Mouse (Mus musculus): ENCODE measurements at regions not wholly inside any gene's neighbourhood (a gene's known extent, or its start where the extent isn't known, plus 50 kb on each side); places are given as distances from the start of the nearest gene placed in this dataset.

DNA sequence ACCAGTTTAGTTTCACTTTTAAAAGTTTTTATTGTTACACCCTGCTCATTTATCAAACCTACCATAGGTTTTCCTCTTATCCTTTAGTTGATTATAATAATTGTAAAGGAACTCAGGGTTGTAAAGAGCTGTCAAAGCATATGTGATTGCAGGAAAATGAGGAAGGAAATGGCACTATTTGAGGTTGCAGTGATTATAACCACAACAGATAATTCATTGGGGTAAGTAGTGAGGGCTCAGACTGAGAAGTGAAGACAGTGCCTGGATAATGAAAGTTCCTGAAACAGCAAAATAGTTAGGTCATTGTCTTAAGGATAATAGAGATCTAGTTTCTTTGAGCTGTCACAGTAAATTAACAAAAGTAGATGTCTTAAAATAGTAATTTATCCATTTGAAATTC is 305.4 kb upstream of the Btbd3 start:
- H3K4me3 ChIP-seq (ENCODE audit: low read length): no peak overlapping the region
- no peaks in the 10 kb centered on the region for H3K36me3 ChIP-seq (ENCODE audit: control insufficient read depth, insufficient read depth, low read length)
- no peak overlapping the region for H3K27ac ChIP-seq (ENCODE audit: low read depth, low read length)
- no peaks in the 10 kb centered on the region for H3K9me3 ChIP-seq (ENCODE audit: control insufficient read depth, low read length)
- no peaks in the 10 kb centered on the region for H3K27me3 ChIP-seq (replicated peaks; ENCODE audit: control insufficient read depth, insufficient read depth, low read length)
- no peak for ATAC-seq
- H3K4me2 ChIP-seq (ENCODE audit: low read length): no peak overlapping the region
- no peaks in the 10 kb centered on the region for H3K4me1 ChIP-seq (ENCODE audit: control insufficient read depth, insufficient read depth, low read depth, low read length)
- H3K9ac ChIP-seq (ENCODE audit: low read depth, low read length): no peak overlapping the region

DNA sequence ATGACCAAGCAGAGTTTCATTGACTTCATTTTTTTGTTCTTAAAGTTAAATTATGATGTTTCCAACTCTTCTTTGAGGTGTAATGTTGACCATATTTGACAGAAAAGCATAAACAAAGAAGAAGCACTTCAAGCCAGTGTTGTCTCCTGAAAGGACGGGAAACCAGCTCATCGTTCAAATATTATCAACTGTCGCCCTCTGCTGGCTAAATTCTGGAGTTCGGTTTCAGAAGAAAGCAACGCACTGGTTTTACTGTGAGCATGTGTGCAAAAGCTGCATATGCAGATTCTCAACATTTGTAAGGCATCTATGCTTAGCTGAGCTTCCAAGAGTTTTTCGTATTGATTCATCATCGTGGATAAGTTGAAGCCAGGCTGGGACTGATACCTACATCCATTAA is 313.6 kb upstream of the Btbd3 start:
- no peaks in the 10 kb centered on the region for H3K9me3 ChIP-seq (ENCODE audit: control insufficient read depth, low read length)
- H3K36me3 ChIP-seq (ENCODE audit: control insufficient read depth, insufficient read depth, low read length): no peaks in the 10 kb centered on the region
- no peak overlapping the region for H3K9ac ChIP-seq (ENCODE audit: low read depth, low read length)
- H3K4me2 ChIP-seq (ENCODE audit: low read length): no peak overlapping the region
- no peaks in the 10 kb centered on the region for H3K4me1 ChIP-seq (ENCODE audit: control insufficient read depth, insufficient read depth, low read depth, low read length)
- H3K27me3 ChIP-seq (replicated peaks; ENCODE audit: control insufficient read depth, insufficient read depth, low read length): no peaks in the 10 kb centered on the region
- H3K27ac ChIP-seq (ENCODE audit: low read depth, low read length): no peak overlapping the region
- H3K4me3 ChIP-seq (ENCODE audit: low read length): no peak overlapping the region
- ATAC-seq: peak; percentile 81
- 6% methylated on average over 7 of the region's 7 CpGs for WGBS

DNA sequence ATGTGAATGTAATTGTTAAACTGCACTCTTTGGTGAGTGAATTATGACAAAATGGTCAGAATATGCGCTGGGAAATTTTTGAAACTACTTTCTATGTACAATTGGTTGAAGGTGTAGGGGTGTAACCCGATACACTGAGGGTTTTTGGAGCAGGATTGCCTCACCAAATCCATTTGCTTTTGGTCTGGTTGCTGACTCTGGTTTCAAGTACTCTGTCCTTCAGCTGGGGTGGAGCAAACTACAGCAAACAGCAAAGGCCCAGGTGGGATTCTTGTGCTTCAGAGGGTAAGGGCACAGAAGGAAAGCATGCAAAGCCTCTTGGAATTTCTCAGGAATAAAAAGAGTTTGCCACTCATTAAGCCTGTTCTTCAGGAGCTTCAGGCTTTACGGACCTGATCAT is 316.8 kb upstream of the Btbd3 start:
- 81% methylated on average over 3 of the region's 3 CpGs for WGBS
- H3K9ac ChIP-seq (ENCODE audit: low read depth, low read length): no peak overlapping the region

DNA sequence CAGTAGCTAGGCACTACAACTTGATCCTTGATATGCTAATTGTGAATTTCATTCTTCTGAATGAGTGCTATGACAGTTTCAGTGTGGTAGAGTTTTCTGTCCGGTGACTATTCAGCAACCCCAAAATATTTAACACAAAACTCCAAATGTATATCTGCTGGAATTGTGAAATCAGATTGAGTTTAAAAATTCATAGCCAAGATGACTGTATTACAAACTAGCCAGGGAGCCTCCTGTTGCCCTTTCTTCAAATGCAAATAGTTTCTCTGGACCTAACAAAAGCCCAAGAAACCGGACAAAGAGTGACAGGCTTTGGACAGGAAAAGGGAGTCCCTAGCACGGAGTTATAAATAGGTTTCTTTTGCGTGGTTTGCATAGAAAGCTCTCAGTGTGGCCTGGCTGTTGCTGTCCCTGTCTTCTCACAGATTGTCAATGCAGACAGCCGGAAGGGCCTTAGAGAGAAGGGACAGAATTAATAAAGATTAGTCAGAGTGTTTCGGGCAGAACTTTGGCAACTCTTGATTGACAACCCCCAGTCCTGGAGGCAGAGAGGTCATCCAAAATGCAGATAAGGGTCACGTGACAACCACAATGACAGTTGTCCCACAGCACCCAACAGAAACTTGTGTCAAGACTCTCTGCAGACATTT is 317.4 kb upstream of the Btbd3 start:
- Histone ChIP-seq H3K9me3 (ENCODE audit: control insufficient read depth, low read length) (no peaks in the 10 kb centered on the region), H3K27ac (ENCODE audit: low read depth, low read length) (no peak overlapping the region), H3K27me3 (replicated peaks; ENCODE audit: control insufficient read depth, insufficient read depth, low read length) (no peaks in the 10 kb centered on the region), H3K9ac (ENCODE audit: low read depth, low read length) (no peak overlapping the region), H3K4me2 (ENCODE audit: low read length) (no peak overlapping the region), H3K4me3 (ENCODE audit: low read length) (no peak overlapping the region), H3K36me3 (ENCODE audit: control insufficient read depth, insufficient read depth, low read length) (no peaks in the 10 kb centered on the region), H3K4me1 (ENCODE audit: control insufficient read depth, insufficient read depth, low read depth, low read length) (no peaks in the 10 kb centered on the region)
- peak; percentile 85 for ATAC-seq
- 17% methylated on average over 7 of the region's 7 CpGs for WGBS

More for the DNA sequence above, 316.8 kb upstream of the Btbd3 start:
- no peak overlapping the region for H3K27ac ChIP-seq (ENCODE audit: low read depth, low read length)
- ATAC-seq: no peak
- no peaks in the 10 kb centered on the region for H3K4me1 ChIP-seq (ENCODE audit: control insufficient read depth, insufficient read depth, low read depth, low read length)
- H3K4me3 ChIP-seq (ENCODE audit: low read length): no peak overlapping the region
- H3K9me3 ChIP-seq (ENCODE audit: control insufficient read depth, low read length): no peaks in the 10 kb centered on the region
- no peaks in the 10 kb centered on the region for H3K36me3 ChIP-seq (ENCODE audit: control insufficient read depth, insufficient read depth, low read length)
- no peak overlapping the region for H3K4me2 ChIP-seq (ENCODE audit: low read length)
- no peaks in the 10 kb centered on the region for H3K27me3 ChIP-seq (replicated peaks; ENCODE audit: control insufficient read depth, insufficient read depth, low read length)

- Histone ChIP-seq H3K27ac (ENCODE audit: low read depth, low read length) (no peak overlapping the region), H3K9ac (ENCODE audit: low read depth, low read length) (no peak overlapping the region), H3K4me2 (ENCODE audit: low read length) (no peak overlapping the region), H3K4me1 (ENCODE audit: control insufficient read depth, insufficient read depth, low read depth, low read length) (no peaks in the 10 kb centered on the region), H3K4me3 (ENCODE audit: low read length) (no peak overlapping the region), H3K27me3 (replicated peaks; ENCODE audit: control insufficient read depth, insufficient read depth, low read length) (no peaks in the 10 kb centered on the region), H3K36me3 (ENCODE audit: control insufficient read depth, insufficient read depth, low read length) (no peaks in the 10 kb centered on the region), H3K9me3 (ENCODE audit: control insufficient read depth, low read length) (no peaks in the 10 kb centered on the region)
- 31% methylated on average over 2 of the region's 2 CpGs for WGBS
- peak; percentile 74 for ATAC-seq
Measured at GRCm38 (mm10) chr2:137936613-137937012, 319.8 kb upstream of the Btbd3 start.

DNA sequence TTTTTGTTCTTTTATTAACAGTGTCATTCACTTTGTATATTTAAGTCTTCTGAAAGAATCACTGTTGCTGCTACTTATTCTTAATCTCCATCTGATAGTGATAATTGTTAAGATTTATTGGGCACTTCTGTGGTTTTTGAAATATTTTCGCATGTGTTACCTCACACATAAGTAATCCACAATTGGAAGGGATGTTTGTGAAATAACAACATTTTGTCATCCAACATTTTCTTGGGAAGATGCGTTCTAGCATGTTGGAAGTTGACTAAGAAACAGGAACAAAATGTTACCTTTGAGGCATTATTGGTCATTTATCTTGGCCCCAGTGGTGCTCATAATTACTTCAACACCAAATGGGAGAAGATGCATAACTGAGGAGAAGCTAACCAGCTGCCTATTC is 323.4 kb upstream of the Btbd3 start:
- ATAC-seq: no peak

DNA sequence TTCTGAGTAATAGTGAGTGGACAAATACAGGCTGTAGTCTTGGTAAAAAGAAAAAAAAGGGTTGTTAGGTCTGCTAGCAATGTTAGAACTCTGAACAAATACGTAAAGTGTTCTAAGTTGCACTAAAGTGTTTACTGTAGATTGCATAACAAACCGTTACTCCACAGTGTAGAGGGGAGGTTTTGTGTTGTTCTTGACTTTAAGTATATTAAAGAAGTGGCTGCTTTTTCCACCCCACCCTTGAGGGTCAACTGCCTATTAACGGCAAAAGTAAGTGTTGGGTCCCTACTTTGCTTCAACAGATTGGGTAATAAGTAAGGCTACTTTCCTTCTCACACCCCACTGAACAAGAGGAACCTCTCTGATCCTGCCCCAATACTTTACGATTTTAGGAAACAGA is 323.9 kb upstream of the Btbd3 start:
- H3K4me1 ChIP-seq (ENCODE audit: control insufficient read depth, insufficient read depth, low read depth, low read length): no peaks in the 10 kb centered on the region
- ATAC-seq: no peak
- WGBS: 92% methylated on average over 4 of the region's 4 CpGs
- H3K9me3 ChIP-seq (ENCODE audit: control insufficient read depth, low read length): no peaks in the 10 kb centered on the region
- H3K27me3 ChIP-seq (replicated peaks; ENCODE audit: control insufficient read depth, insufficient read depth, low read length): no peaks in the 10 kb centered on the region
- H3K4me2 ChIP-seq (ENCODE audit: low read length): no peak overlapping the region
- H3K27ac ChIP-seq (ENCODE audit: low read depth, low read length): no peak overlapping the region
- no peak overlapping the region for H3K9ac ChIP-seq (ENCODE audit: low read depth, low read length)
- H3K4me3 ChIP-seq (ENCODE audit: low read length): no peak overlapping the region
- H3K36me3 ChIP-seq (ENCODE audit: control insufficient read depth, insufficient read depth, low read length): no peaks in the 10 kb centered on the region

More for the DNA sequence above, 323.4 kb upstream of the Btbd3 start:
- no peaks in the 10 kb centered on the region for H3K9me3 ChIP-seq (ENCODE audit: control insufficient read depth, low read length)
- H3K36me3 ChIP-seq (ENCODE audit: control insufficient read depth, insufficient read depth, low read length): no peaks in the 10 kb centered on the region
- no peaks in the 10 kb centered on the region for H3K27me3 ChIP-seq (replicated peaks; ENCODE audit: control insufficient read depth, insufficient read depth, low read length)
- H3K4me1 ChIP-seq (ENCODE audit: control insufficient read depth, insufficient read depth, low read depth, low read length): no peaks in the 10 kb centered on the region
- no peak overlapping the region for H3K4me3 ChIP-seq (ENCODE audit: low read length)
- H3K9ac ChIP-seq (ENCODE audit: low read depth, low read length): no peak overlapping the region
- no peak overlapping the region for H3K4me2 ChIP-seq (ENCODE audit: low read length)
- no peak overlapping the region for H3K27ac ChIP-seq (ENCODE audit: low read depth, low read length)
- 92% methylated on average over 2 of the region's 2 CpGs for WGBS

DNA sequence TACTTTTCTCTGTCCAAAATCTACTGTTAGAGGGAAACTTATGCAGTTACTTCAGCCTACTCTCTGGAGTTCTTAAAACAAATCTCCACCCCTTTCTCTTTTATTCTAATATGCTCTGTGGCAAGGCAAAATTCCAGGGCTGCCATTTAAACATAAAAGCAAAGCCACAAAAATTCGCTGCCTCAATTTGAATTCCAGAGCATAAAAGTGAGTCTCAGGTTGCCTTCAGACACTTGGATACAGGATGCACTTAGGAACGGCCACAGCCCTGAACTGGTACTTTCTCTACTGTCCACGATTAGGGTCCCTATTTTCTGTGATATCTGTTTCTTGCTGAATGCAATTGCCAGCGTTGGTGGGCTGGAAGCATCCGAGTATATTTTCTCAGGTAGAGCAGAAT is 330.9 kb upstream of the Btbd3 start:
- Histone ChIP-seq H3K36me3 (ENCODE audit: control insufficient read depth, insufficient read depth, low read length) (no peaks in the 10 kb centered on the region), H3K4me1 (ENCODE audit: control insufficient read depth, insufficient read depth, low read depth, low read length) (no peaks in the 10 kb centered on the region), H3K27me3 (replicated peaks; ENCODE audit: control insufficient read depth, insufficient read depth, low read length) (no peaks in the 10 kb centered on the region), H3K9ac (ENCODE audit: low read depth, low read length) (no peak overlapping the region), H3K4me3 (ENCODE audit: low read length) (no peak overlapping the region), H3K27ac (ENCODE audit: low read depth, low read length) (no peak overlapping the region), H3K9me3 (ENCODE audit: control insufficient read depth, low read length) (no peaks in the 10 kb centered on the region), H3K4me2 (ENCODE audit: low read length) (no peak overlapping the region)
- no peak for ATAC-seq
- WGBS: 87% methylated on average over 5 of the region's 5 CpGs

DNA sequence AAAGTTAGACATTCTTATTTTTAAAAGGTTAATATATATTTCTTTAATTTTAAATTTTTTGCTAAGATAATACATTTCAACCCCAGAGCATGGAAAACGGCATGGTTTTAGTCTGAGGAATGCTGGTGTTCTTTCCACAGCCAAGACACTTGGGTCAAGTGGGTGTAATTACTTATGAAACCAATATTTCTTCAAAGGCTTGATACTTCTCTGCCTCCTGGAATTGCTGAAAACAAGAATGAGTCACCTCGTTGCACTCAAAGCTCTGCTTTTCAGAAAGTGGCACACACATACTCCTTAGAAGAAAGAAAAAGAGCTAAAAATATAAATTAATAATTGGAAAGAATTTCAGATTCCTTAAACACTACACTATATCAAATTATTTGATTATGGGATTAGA is 331.8 kb upstream of the Btbd3 start:
- no peak for ATAC-seq
- no peak overlapping the region for H3K27ac ChIP-seq (ENCODE audit: low read depth, low read length)
- H3K9me3 ChIP-seq (ENCODE audit: control insufficient read depth, low read length): no peaks in the 10 kb centered on the region
- no peaks in the 10 kb centered on the region for H3K36me3 ChIP-seq (ENCODE audit: control insufficient read depth, insufficient read depth, low read length)
- H3K4me1 ChIP-seq (ENCODE audit: control insufficient read depth, insufficient read depth, low read depth, low read length): no peaks in the 10 kb centered on the region
- no peak overlapping the region for H3K9ac ChIP-seq (ENCODE audit: low read depth, low read length)
- H3K4me2 ChIP-seq (ENCODE audit: low read length): no peak overlapping the region
- 80% methylated on average over 2 of the region's 2 CpGs for WGBS
- H3K4me3 ChIP-seq (ENCODE audit: low read length): no peak overlapping the region
- H3K27me3 ChIP-seq (replicated peaks; ENCODE audit: control insufficient read depth, insufficient read depth, low read length): no peaks in the 10 kb centered on the region

DNA sequence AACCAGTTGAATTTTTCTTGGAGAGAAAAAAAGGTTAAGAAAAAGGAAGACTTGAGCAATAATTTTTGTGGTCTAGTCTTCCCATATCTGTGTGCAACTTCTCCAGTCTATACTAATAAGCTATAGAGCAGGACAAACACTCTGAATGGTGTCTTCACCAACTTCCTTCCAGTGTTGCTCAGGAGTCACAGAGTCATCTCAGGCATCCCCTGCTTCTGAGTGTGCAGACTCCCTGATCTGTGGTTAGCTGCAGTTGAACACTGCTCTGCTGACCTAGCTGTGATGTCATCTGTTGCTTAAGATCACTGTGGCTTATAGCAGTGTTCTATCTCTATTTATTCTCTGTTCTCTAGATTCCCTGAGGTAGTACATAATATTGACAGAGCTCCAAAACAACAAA is 357.9 kb upstream of the Btbd3 start:
- no peak for ATAC-seq
- no peak overlapping the region for H3K27ac ChIP-seq (ENCODE audit: low read depth, low read length)
- H3K4me2 ChIP-seq (ENCODE audit: low read length): no peak overlapping the region
- H3K9ac ChIP-seq (ENCODE audit: low read depth, low read length): no peak overlapping the region
- H3K4me3 ChIP-seq (ENCODE audit: low read length): no peak overlapping the region
- H3K9me3 ChIP-seq (ENCODE audit: control insufficient read depth, low read length): no peaks in the 10 kb centered on the region
- no peaks in the 10 kb centered on the region for H3K36me3 ChIP-seq (ENCODE audit: control insufficient read depth, insufficient read depth, low read length)
- no peaks in the 10 kb centered on the region for H3K4me1 ChIP-seq (ENCODE audit: control insufficient read depth, insufficient read depth, low read depth, low read length)
- H3K27me3 ChIP-seq (replicated peaks; ENCODE audit: control insufficient read depth, insufficient read depth, low read length): no peaks in the 10 kb centered on the region
